8 mouse cellular contexts compared by ENCODE assay signal in genomic region chr11:75460103-75460843, GRCm38 (mm10). TPM values are rescaled to one million over a fixed set of nuclear protein-coding genes. Genes with fewer than 3 reads are reported as not detected.
DNase-seq lines count a peak whose midpoint lies in the region; ATAC-seq and TF ChIP-seq lines count a peak whose summit lies in the region.

No protein-coding gene starts in this region.

- peak overlapping the region; percentile 95 for H3K27ac ChIP-seq in cerebellum, adult 2 months (ENCODE audit: insufficient read depth, low read length)
- H3K27ac ChIP-seq in forebrain, postnatal 0 days (ENCODE audit: low read depth, low read length) = peak overlapping the region; percentile 78
- H3K27ac ChIP-seq in lung, embryonic 14.5 days (ENCODE audit: low read depth) = peak overlapping the region; percentile 96

- peak overlapping the region; percentile 81 for H3K4me3 ChIP-seq in cerebellum, adult 2 months (replicated peaks; ENCODE audit: insufficient read depth, low read depth, low read length)
- peak overlapping the region; percentile 83 for H3K4me3 ChIP-seq in forebrain, postnatal 0 days (ENCODE audit: low read depth, low read length)
- peak overlapping the region; percentile 37 for H3K4me3 ChIP-seq in lung, embryonic 14.5 days (ENCODE audit: low read depth, low read length)

- peak; percentile 52 for ATAC-seq in forebrain, postnatal 0 days
- ATAC-seq in hematopoietic stem cell, adult 5-6 weeks (replicated peaks in 1 of 2; ENCODE audit: insufficient read depth in 1 of 2, low FRiP score in 2 of 2, low TSS enrichment in 1 of 2, low read depth in 1 of 2, poor library complexity in 2 of 2, severe bottlenecking in 2 of 2) = peak; percentile 46 to 55
- ATAC-seq in lung, embryonic 14.5 days (ENCODE audit: insufficient read depth) = peak; percentile 57
- ATAC-seq in neutrophil, adult 5-6 weeks (ENCODE audit: extremely low read depth, insufficient number of reproducible peaks, low FRiP score, poor library complexity, severe bottlenecking) = peak; percentile 43

- H3K27me3 ChIP-seq in cerebellum, adult 2 months (ENCODE audit: control insufficient read depth, insufficient read depth, low read length) = no peaks in the 10 kb centered on the region
- no peaks in the 10 kb centered on the region for H3K27me3 ChIP-seq in forebrain, postnatal 0 days (ENCODE audit: insufficient read depth, low read length)
- H3K27me3 ChIP-seq in lung, embryonic 14.5 days (ENCODE audit: insufficient read depth, low read length) = no peaks in the 10 kb centered on the region

- 4% methylated on average over 19 of the region's 19 CpGs for WGBS in cerebellum, adult 2 months
- WGBS in forebrain, postnatal 0 days = 2% methylated on average over 19 of the region's 19 CpGs
- WGBS in lung, embryonic 14.5 days = 5% methylated on average over 19 of the region's 19 CpGs

- no peak for TF ChIP-seq CTCF in cerebellum, adult 2 months (IDR thresholded peaks at IDR 0.05; ENCODE audit: borderline replicate concordance, insufficient read depth, low read depth, low read length)
- no peak for TF ChIP-seq CTCF in forebrain, postnatal 0 days (IDR thresholded peaks at IDR 0.05; ENCODE audit: low read depth)
- no peak for TF ChIP-seq CTCF in lung, embryonic 14.5 days (IDR thresholded peaks at IDR 0.05; ENCODE audit: low read depth)

- peak; percentile 97 for DNase-seq in MEL-GATA-1-ER (ENCODE audit: extremely low read depth, low read depth)
- DNase-seq in cerebellum, adult 2 months = peak; percentile 88 to 94
- peak; percentile 91 for DNase-seq in forebrain, postnatal 0 days
- DNase-seq in layer of hippocampus, adult 8-10 months (ENCODE audit: low spot score in 2 of 2) = peak; percentile 89 to 91
- DNase-seq in lung, embryonic 14.5 days = peak; percentile 97
- peak; percentile 88 for DNase-seq in testis, postnatal 14 days (ENCODE audit: low spot score)

- peaks cover 6% of the 10 kb centered on the region for H3K36me3 ChIP-seq in forebrain, postnatal 0 days (ENCODE audit: insufficient read depth)
- peaks cover 5% of the 10 kb centered on the region for H3K36me3 ChIP-seq in lung, embryonic 14.5 days (ENCODE audit: insufficient read depth)

- no peaks in the 10 kb centered on the region for H3K9me3 ChIP-seq in forebrain, postnatal 0 days (ENCODE audit: low read length)
- no peaks in the 10 kb centered on the region for H3K9me3 ChIP-seq in lung, embryonic 14.5 days (ENCODE audit: low read depth, low read length)

- peak; percentile 15; the same call in 1 of the 2 replicates for TF ChIP-seq POLR2A in cerebellum, adult 2 months (IDR thresholded peaks at IDR 0.05; ENCODE audit: borderline replicate concordance, insufficient read depth, low read length)

- H3K4me1 ChIP-seq in cerebellum, adult 2 months (ENCODE audit: control insufficient read depth, insufficient read depth, low read length) = peaks cover 10% of the 10 kb centered on the region
- H3K4me1 ChIP-seq in forebrain, postnatal 0 days (ENCODE audit: insufficient read depth) = peaks cover 17% of the 10 kb centered on the region
- peaks cover 18% of the 10 kb centered on the region for H3K4me1 ChIP-seq in lung, embryonic 14.5 days (ENCODE audit: insufficient read depth)

- H3K9ac ChIP-seq in forebrain, postnatal 0 days = peak overlapping the region; percentile 45
- peak overlapping the region; percentile 51 for H3K9ac ChIP-seq in lung, embryonic 14.5 days

- peak overlapping the region; percentile 96 for H3K4me2 ChIP-seq in forebrain, postnatal 0 days (ENCODE audit: low read depth)
- peak overlapping the region; percentile 74 for H3K4me2 ChIP-seq in lung, embryonic 14.5 days

RNA-seq across cellular contexts. Expression of gene Tlcd2, which starts 1.2 kb away (rescaled TPM):
- 0.56 and 0.70 TPM in 2 replicates for polyA plus RNA-seq in cerebellum, adult 2 months (2012; rRNA removed)
- 0.31 and 1.4 TPM in 2 replicates for total RNA-seq in forebrain, postnatal 0 days (2014; rRNA removed)
- 0.79 and 1.2 TPM in 2 replicates for polyA plus RNA-seq in forebrain, postnatal 0 days (2015; fragmentation: Nextera tagmentation; extraction: Ambion mirVana)
- total RNA-seq in hematopoietic stem cell, adult 5-6 weeks (2017) = 24.7 and 33.5 TPM in 2 replicates
- total RNA-seq in layer of hippocampus, adult 8-10 months (2022) = under 1 TPM in 3 of 4 experiments, not detected in 1; 0.43 to 0.45 (median 0.45) TPM
- 18.0 and 24.2 TPM in 2 replicates for polyA plus RNA-seq in lung, embryonic 14.5 days (2014; fragmentation: Nextera tagmentation; extraction: Ambion mirVana)
- total RNA-seq in neutrophil, adult 5-6 weeks (2017) = 3.3 and 5.6 TPM in 2 replicates

RNA-seq across cellular contexts. Expression of gene Wdr81, which starts 5.8 kb away (rescaled TPM):
- 15.1 and 15.3 TPM in 2 replicates for polyA plus RNA-seq in cerebellum, adult 2 months (2012; rRNA removed)
- total RNA-seq in forebrain, postnatal 0 days (2014; rRNA removed) = 15.8 and 15.9 TPM in 2 replicates
- 4.2 and 4.9 TPM in 2 replicates for polyA plus RNA-seq in forebrain, postnatal 0 days (2015; fragmentation: Nextera tagmentation; extraction: Ambion mirVana)
- total RNA-seq in hematopoietic stem cell, adult 5-6 weeks (2017) = 4.5 and 6.0 TPM in 2 replicates
- total RNA-seq in layer of hippocampus, adult 8-10 months (2022) = 10 to 100 TPM; 23.5 to 25.3 (median 24.3) TPM
- polyA plus RNA-seq in lung, embryonic 14.5 days (2014; fragmentation: Nextera tagmentation; extraction: Ambion mirVana) = 4.1 and 4.6 TPM in 2 replicates
- total RNA-seq in neutrophil, adult 5-6 weeks (2017) = 16.3 and 17.8 TPM in 2 replicates

RNA-seq across cellular contexts. Expression of gene Serpinf2, which starts 20.9 kb away (rescaled TPM):
- 0.13 and 0.15 TPM in 2 replicates for polyA plus RNA-seq in cerebellum, adult 2 months (2012; rRNA removed)
- 0.24 TPM in 1 of 2 replicates, not detected in the other for total RNA-seq in forebrain, postnatal 0 days (2014; rRNA removed)
- polyA plus RNA-seq in forebrain, postnatal 0 days (2015; fragmentation: Nextera tagmentation; extraction: Ambion mirVana) = not detected in 2 replicates
- not detected in 2 replicates for total RNA-seq in hematopoietic stem cell, adult 5-6 weeks (2017)
- 1 to 10 TPM in 2 of 4 experiments, under 1 TPM in 2; 0.45 to 4.0 (median 1.8) TPM for total RNA-seq in layer of hippocampus, adult 8-10 months (2022)
- polyA plus RNA-seq in lung, embryonic 14.5 days (2014; fragmentation: Nextera tagmentation; extraction: Ambion mirVana) = 0.24 TPM in 1 of 2 replicates, not detected in the other
- total RNA-seq in neutrophil, adult 5-6 weeks (2017) = 0.47 and 1.2 TPM in 2 replicates

RNA-seq across cellular contexts. Expression of gene Prpf8, which starts 26.3 kb away (rescaled TPM):
- polyA plus RNA-seq in cerebellum, adult 2 months (2012; rRNA removed) = 110 and 123 TPM in 2 replicates
- 89.0 and 120 TPM in 2 replicates for total RNA-seq in forebrain, postnatal 0 days (2014; rRNA removed)
- 25.6 and 27.9 TPM in 2 replicates for polyA plus RNA-seq in forebrain, postnatal 0 days (2015; fragmentation: Nextera tagmentation; extraction: Ambion mirVana)
- total RNA-seq in hematopoietic stem cell, adult 5-6 weeks (2017) = 113 and 126 TPM in 2 replicates
- total RNA-seq in layer of hippocampus, adult 8-10 months (2022) = 100 to 1,000 TPM; 129 to 140 (median 135) TPM
- polyA plus RNA-seq in lung, embryonic 14.5 days (2014; fragmentation: Nextera tagmentation; extraction: Ambion mirVana) = 96.9 and 104 TPM in 2 replicates
- total RNA-seq in neutrophil, adult 5-6 weeks (2017) = 89.3 and 91.5 TPM in 2 replicates

RNA-seq across cellular contexts. Expression of gene Serpinf1, which starts 37.8 kb away (rescaled TPM):
- polyA plus RNA-seq in cerebellum, adult 2 months (2012; rRNA removed) = 27.5 and 32.9 TPM in 2 replicates
- 43.0 and 53.3 TPM in 2 replicates for total RNA-seq in forebrain, postnatal 0 days (2014; rRNA removed)
- 44.6 and 57.7 TPM in 2 replicates for polyA plus RNA-seq in forebrain, postnatal 0 days (2015; fragmentation: Nextera tagmentation; extraction: Ambion mirVana)
- 60.5 and 70.1 TPM in 2 replicates for total RNA-seq in hematopoietic stem cell, adult 5-6 weeks (2017)
- total RNA-seq in layer of hippocampus, adult 8-10 months (2022) = 10 to 100 TPM in 3 of 4 experiments, 1 to 10 TPM in 1; 9.7 to 16.0 (median 11.5) TPM
- polyA plus RNA-seq in lung, embryonic 14.5 days (2014; fragmentation: Nextera tagmentation; extraction: Ambion mirVana) = 41.7 and 44.6 TPM in 2 replicates
- not detected in 2 replicates for total RNA-seq in neutrophil, adult 5-6 weeks (2017)

Comparison
In these comparisons a context has a peak if more than half of its experiments do, and no peak if none do; other contexts are left out.
1. Peak in every context shown above with its lines: DNase-seq, ATAC-seq, H3K4me3 ChIP-seq and H3K27ac ChIP-seq.